Mouse (Mus musculus): ENCODE results near the gene 1700029P11Rik. TPM values are rescaled to one million over a fixed set of nuclear protein-coding genes. Genes with fewer than 3 reads are reported as not detected.

Gene 1700029P11Rik
- polyA plus RNA-seq (2014; fragmentation: Nextera tagmentation; extraction: Ambion mirVana) = not detected in 2 replicates

DNA sequence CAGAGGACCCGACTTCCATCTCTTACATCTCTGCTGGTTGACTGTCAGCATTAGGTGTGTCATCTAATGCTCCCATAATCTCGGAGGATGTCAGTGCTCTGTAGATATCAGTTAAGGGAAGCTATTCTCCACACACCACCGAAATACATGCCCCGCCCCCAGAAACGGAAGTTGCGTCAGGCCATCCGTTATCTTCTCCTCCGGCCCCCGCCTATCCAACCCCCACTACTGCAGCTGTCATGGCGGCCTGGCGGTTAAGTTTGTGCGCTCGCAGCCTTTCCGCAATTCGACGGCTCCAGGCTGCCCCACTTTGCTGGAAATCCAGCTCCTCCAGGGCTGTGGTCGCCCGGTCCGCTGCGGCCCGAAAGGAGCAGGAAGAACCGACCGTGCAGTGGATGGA, at the start of gene 1700029P11Rik:
TSS of gene 1700029P11Rik (plus strand) at position 220 of the 400 bp plus-strand sequence.
- Histone ChIP-seq H3K27ac (replicated peaks; ENCODE audit: low read depth, low read length) (no peak within 1 kb of the TSS), H3K9me3 (replicated peaks; ENCODE audit: control insufficient read depth, low read length) (no peaks in the 10 kb centered on the region), H3K9ac (replicated peaks; ENCODE audit: low read length) (no peak within 1 kb of the TSS), H3K4me3 (ENCODE audit: low read depth, low read length) (no peak within 1 kb of the TSS), H3K27me3 (ENCODE audit: control insufficient read depth, insufficient read depth, low read length) (no peaks in the 10 kb centered on the region), H3K36me3 (replicated peaks; ENCODE audit: control insufficient read depth, insufficient read depth, low read depth, low read length) (no peaks in the 10 kb centered on the region), H3K4me1 (ENCODE audit: control insufficient read depth, insufficient read depth, low read length) (no peaks in the 10 kb centered on the region), H3K4me2 (ENCODE audit: low read depth, low read length) (no peak within 1 kb of the TSS)
- no peak for DNase-seq (ENCODE audit: low spot score)
- no peak for ATAC-seq (replicated peaks; ENCODE audit: insufficient number of reproducible peaks, low FRiP score, low TSS enrichment, low read depth)
- WGBS = 95% methylated on average over 23 of the region's 23 CpGs

DNA sequence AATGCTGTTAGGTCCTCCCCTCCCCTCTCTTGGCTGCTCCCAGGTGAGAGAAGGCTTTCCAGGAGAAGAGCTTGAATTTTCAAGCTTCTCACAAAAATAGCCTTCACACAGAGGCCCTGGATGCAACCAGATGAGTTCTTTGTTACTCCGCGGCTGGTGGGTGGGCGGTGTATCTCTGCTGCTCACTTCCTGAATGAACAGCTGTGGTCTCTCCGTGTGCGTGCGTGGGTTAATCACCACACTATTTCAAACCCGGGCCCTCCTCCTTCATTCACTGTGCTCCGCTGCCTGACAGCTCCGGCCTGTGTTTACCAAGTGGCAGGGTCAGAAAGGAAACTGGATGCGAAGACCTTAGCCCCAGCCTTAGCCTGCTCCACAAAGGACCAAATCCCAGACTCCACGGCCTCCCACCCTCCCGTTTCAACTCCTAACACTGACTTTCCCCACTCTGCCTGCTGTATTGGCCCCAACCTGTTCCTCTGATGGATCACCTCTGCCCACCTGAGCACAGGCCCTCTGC, 47.3 kb upstream of the 1700029P11Rik start:
- WGBS = 47% methylated on average over 12 of the region's 12 CpGs
- Histone ChIP-seq H3K36me3 (replicated peaks; ENCODE audit: control insufficient read depth, insufficient read depth, low read depth, low read length) (no peaks in the 10 kb centered on the region), H3K4me2 (ENCODE audit: low read depth, low read length) (no peak overlapping the region), H3K4me3 (ENCODE audit: low read depth, low read length) (no peak overlapping the region), H3K9ac (replicated peaks; ENCODE audit: low read length) (no peak overlapping the region), H3K27me3 (ENCODE audit: control insufficient read depth, insufficient read depth, low read length) (no peaks in the 10 kb centered on the region), H3K27ac (replicated peaks; ENCODE audit: low read depth, low read length) (no peak overlapping the region), H3K4me1 (ENCODE audit: control insufficient read depth, insufficient read depth, low read length) (peaks cover 5% of the 10 kb centered on the region), H3K9me3 (replicated peaks; ENCODE audit: control insufficient read depth, low read length) (no peaks in the 10 kb centered on the region)
- DNase-seq (ENCODE audit: low spot score) (no peak), ATAC-seq (replicated peaks; ENCODE audit: insufficient number of reproducible peaks, low FRiP score, low TSS enrichment, low read depth) (no peak)

GRCm38 (mm10) chr15:81933986-81934385, 46.4 kb upstream of the 1700029P11Rik start:
- H3K9me3 ChIP-seq (replicated peaks; ENCODE audit: control insufficient read depth, low read length) = no peaks in the 10 kb centered on the region
- no peaks in the 10 kb centered on the region for H3K36me3 ChIP-seq (replicated peaks; ENCODE audit: control insufficient read depth, insufficient read depth, low read depth, low read length)
- no peak for DNase-seq (ENCODE audit: low spot score)
- no peak overlapping the region for H3K27ac ChIP-seq (replicated peaks; ENCODE audit: low read depth, low read length)
- ATAC-seq (replicated peaks; ENCODE audit: insufficient number of reproducible peaks, low FRiP score, low TSS enrichment, low read depth) = no peak
- peaks cover 5% of the 10 kb centered on the region for H3K4me1 ChIP-seq (ENCODE audit: control insufficient read depth, insufficient read depth, low read length)
- H3K4me2 ChIP-seq (ENCODE audit: low read depth, low read length) = no peak overlapping the region
- H3K27me3 ChIP-seq (ENCODE audit: control insufficient read depth, insufficient read depth, low read length) = no peaks in the 10 kb centered on the region; the same call in 1 of the 2 replicates
- H3K9ac ChIP-seq (replicated peaks; ENCODE audit: low read length) = no peak overlapping the region
- WGBS = 87% methylated on average over 1 of the region's 1 CpGs
- H3K4me3 ChIP-seq (ENCODE audit: low read depth, low read length) = no peak overlapping the region

DNA sequence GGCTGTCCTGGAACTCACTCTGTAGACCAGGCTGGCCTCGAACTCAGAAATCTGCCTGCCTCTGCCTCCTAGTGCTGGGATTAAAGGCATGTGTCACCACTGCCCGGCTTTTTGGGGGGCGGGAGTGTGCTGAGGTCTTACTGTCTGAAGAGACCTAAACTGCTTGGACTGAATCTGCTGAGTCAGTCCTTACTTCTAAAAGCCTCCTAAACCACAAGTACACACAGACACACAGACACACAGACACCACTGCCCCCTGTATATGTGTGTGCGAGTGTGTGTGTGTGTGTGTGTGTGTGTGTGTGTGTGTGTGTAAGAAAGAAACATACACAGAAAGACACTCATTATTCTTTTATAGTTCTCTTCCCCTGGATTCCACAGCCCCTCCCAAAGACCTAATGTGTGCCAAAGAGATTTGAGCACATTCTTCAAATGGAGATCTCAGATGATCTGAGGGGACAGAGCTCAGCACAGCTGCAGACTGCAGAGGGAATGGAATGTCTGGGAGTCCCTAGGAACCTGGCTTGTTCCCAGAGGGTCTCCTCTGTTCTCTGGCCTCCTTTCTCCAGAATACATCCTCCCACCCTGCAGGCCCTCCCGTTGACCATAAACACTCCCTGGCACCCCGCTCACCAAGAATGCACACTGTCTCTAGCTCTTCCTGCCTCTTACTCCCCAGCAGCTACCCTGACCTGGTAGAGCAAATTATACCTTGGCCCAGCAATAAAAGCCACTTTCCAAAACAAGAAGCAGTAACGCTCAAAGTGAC, 44.3 kb upstream of the 1700029P11Rik start:
- ATAC-seq (replicated peaks; ENCODE audit: insufficient number of reproducible peaks, low FRiP score, low TSS enrichment, low read depth) = 0 out of 2 replicates have a peak, but pooled peaks have one; percentile 5

GRCm38 (mm10) chr15:81936679-81937078, 43.7 kb upstream of the 1700029P11Rik start, which contains the start of gene Csdc2:
Gene Csdc2 (plus strand): TSS chr15:81936759.
- 0% methylated on average over 12 of the region's 12 CpGs for WGBS
- Histone ChIP-seq H3K9ac (replicated peaks; ENCODE audit: low read length) (peak within 1 kb of the TSS; percentile 65), H3K4me2 (ENCODE audit: low read depth, low read length) (peak within 1 kb of the TSS; percentile 86), H3K27ac (replicated peaks; ENCODE audit: low read depth, low read length) (no peak within 1 kb of the TSS), H3K27me3 (ENCODE audit: control insufficient read depth, insufficient read depth, low read length) (no peaks in the 10 kb centered on the region; the same call in 1 of the 2 replicates), H3K4me3 (ENCODE audit: low read depth, low read length) (peak within 1 kb of the TSS; percentile 44), H3K9me3 (replicated peaks; ENCODE audit: control insufficient read depth, low read length) (no peaks in the 10 kb centered on the region), H3K4me1 (ENCODE audit: control insufficient read depth, insufficient read depth, low read length) (peaks cover 5% of the 10 kb centered on the region), H3K36me3 (replicated peaks; ENCODE audit: control insufficient read depth, insufficient read depth, low read depth, low read length) (no peaks in the 10 kb centered on the region)
- peak; percentile 63 for ATAC-seq (replicated peaks; ENCODE audit: insufficient number of reproducible peaks, low FRiP score, low TSS enrichment, low read depth)
- peak; percentile 76 for DNase-seq (ENCODE audit: low spot score)

More for the DNA sequence above, 44.3 kb upstream of the 1700029P11Rik start:
- H3K36me3 ChIP-seq (replicated peaks; ENCODE audit: control insufficient read depth, insufficient read depth, low read depth, low read length) = no peaks in the 10 kb centered on the region
- H3K27me3 ChIP-seq (ENCODE audit: control insufficient read depth, insufficient read depth, low read length) = no peaks in the 10 kb centered on the region; the same call in 1 of the 2 replicates
- 51% methylated on average over 7 of the region's 7 CpGs for WGBS
- H3K9me3 ChIP-seq (replicated peaks; ENCODE audit: control insufficient read depth, low read length) = no peaks in the 10 kb centered on the region
- H3K4me1 ChIP-seq (ENCODE audit: control insufficient read depth, insufficient read depth, low read length) = peaks cover 5% of the 10 kb centered on the region
- H3K9ac ChIP-seq (replicated peaks; ENCODE audit: low read length) = peak overlapping the region; percentile 65
- peak overlapping the region; percentile 44 for H3K4me3 ChIP-seq (ENCODE audit: low read depth, low read length)
- peak overlapping the region; percentile 86 for H3K4me2 ChIP-seq (ENCODE audit: low read depth, low read length)
- DNase-seq (ENCODE audit: low spot score) = no peak
- H3K27ac ChIP-seq (replicated peaks; ENCODE audit: low read depth, low read length) = no peak overlapping the region

GRCm38 (mm10) chr15:81937098-81937972, 43.0 kb upstream of the 1700029P11Rik start:
- peak overlapping the region; percentile 86 for H3K4me2 ChIP-seq (ENCODE audit: low read depth, low read length)
- no peaks in the 10 kb centered on the region for H3K9me3 ChIP-seq (replicated peaks; ENCODE audit: control insufficient read depth, low read length)
- DNase-seq (ENCODE audit: low spot score) = no peak
- peak overlapping the region; percentile 44 for H3K4me3 ChIP-seq (ENCODE audit: low read depth, low read length)
- H3K9ac ChIP-seq (replicated peaks; ENCODE audit: low read length) = peak overlapping the region; percentile 65
- no peaks in the 10 kb centered on the region for H3K36me3 ChIP-seq (replicated peaks; ENCODE audit: control insufficient read depth, insufficient read depth, low read depth, low read length)
- no peak overlapping the region for H3K27ac ChIP-seq (replicated peaks; ENCODE audit: low read depth, low read length)
- ATAC-seq (replicated peaks; ENCODE audit: insufficient number of reproducible peaks, low FRiP score, low TSS enrichment, low read depth) = no peak; the same call in 1 of the 2 replicates
- H3K27me3 ChIP-seq (ENCODE audit: control insufficient read depth, insufficient read depth, low read length) = no peaks in the 10 kb centered on the region; the same call in 1 of the 2 replicates
- WGBS = 8% methylated on average over 17 of the region's 19 CpGs
- peaks cover 5% of the 10 kb centered on the region for H3K4me1 ChIP-seq (ENCODE audit: control insufficient read depth, insufficient read depth, low read length)

DNA sequence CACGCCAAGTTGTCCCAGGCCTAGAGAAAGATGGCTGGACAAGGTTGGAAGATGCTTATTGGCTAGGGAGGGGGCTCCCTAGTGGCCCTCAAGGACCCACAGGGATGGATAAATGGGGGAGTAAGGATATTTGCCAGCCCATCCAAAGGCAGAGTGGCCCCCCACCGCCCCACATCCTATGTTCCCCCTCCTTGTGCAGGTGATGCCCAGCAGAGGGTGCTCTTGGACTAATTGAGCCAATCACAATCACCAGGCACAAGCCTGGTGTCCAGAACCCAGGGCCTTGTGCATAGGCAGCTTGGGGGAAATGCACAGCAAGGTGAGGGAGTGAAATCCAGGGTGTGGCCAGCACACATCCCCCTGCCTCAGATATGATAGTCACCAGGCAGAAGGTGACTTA, 42.1 kb upstream of the 1700029P11Rik start:
- Histone ChIP-seq H3K36me3 (replicated peaks; ENCODE audit: control insufficient read depth, insufficient read depth, low read depth, low read length) (no peaks in the 10 kb centered on the region), H3K27me3 (ENCODE audit: control insufficient read depth, insufficient read depth, low read length) (no peaks in the 10 kb centered on the region; the same call in 1 of the 2 replicates), H3K9me3 (replicated peaks; ENCODE audit: control insufficient read depth, low read length) (no peaks in the 10 kb centered on the region), H3K27ac (replicated peaks; ENCODE audit: low read depth, low read length) (no peak overlapping the region), H3K4me1 (ENCODE audit: control insufficient read depth, insufficient read depth, low read length) (peaks cover 6% of the 10 kb centered on the region), H3K9ac (replicated peaks; ENCODE audit: low read length) (no peak overlapping the region), H3K4me2 (ENCODE audit: low read depth, low read length) (no peak overlapping the region), H3K4me3 (ENCODE audit: low read depth, low read length) (no peak overlapping the region)
- ATAC-seq (replicated peaks; ENCODE audit: insufficient number of reproducible peaks, low FRiP score, low TSS enrichment, low read depth) (no peak), DNase-seq (ENCODE audit: low spot score) (peak; percentile 66)
- WGBS = 26% methylated on average over 2 of the region's 2 CpGs
